Mouse (Mus musculus): ENCODE results near the gene Cbl. TPM values are rescaled to one million over a fixed set of nuclear protein-coding genes. Genes with fewer than 3 reads are reported as not detected.

Cbl gene
- 9.0 and 14.2 TPM in 2 replicates for polyA plus RNA-seq (2012; rRNA removed)

DNA sequence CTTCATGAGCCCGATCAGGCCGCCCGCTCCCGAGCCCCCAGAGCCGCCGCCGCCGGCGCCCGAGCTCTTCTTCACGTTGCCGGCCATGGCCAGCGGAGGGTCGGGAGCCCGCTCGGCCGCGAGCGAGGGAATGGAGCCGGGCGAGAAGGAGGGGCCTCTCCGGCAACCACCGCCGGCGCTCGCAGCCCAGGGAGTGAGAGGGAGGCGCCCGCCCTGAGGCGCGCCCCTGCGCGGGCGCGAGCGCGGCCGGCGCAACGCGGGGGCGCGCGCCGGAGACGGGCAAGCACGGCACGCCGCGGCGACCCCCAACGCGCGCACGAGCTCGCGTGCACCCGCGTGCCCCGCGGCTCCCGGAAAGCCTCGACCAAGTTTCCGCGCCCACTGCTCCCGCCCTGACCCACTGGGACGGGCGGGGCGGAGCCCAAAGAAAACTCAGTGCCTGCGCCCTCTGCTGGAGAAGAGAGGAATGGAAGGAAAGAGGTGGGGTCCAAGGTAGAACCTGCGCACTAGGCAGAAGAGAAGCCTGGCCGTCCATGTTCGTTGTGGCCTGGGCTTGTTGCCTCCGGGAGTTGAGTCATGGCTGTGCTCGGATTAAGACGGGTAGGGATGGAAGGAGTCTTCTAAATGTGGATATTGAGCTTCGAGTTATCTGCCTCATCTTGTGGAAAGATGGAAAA, at the start of gene Cbl:
Cbl (minus strand) TSS at position 248 of the 677 bp plus-strand sequence.
- WGBS, result under 1% methylated on average over 54 of the region's 76 CpGs
- TF ChIP-seq CTCF (IDR thresholded peaks at IDR 0.05; ENCODE audit: insufficient read depth, low read length), result peak; percentile 75
- TF ChIP-seq POLR2A (IDR thresholded peaks at IDR 0.05; ENCODE audit: borderline replicate concordance, extremely low read depth, low read depth, low read length), result peak; percentile 93; the same call in 1 of the 2 replicates
- H3K4me1 ChIP-seq (ENCODE audit: control insufficient read depth, insufficient read depth, low read length), result peaks cover 13% of the 10 kb centered on the region
- H3K4me3 ChIP-seq (replicated peaks; ENCODE audit: extremely low read depth, low read depth, low read length), result peak within 1 kb of the TSS; percentile 93
- DNase-seq, result peak; percentile 98

DNA sequence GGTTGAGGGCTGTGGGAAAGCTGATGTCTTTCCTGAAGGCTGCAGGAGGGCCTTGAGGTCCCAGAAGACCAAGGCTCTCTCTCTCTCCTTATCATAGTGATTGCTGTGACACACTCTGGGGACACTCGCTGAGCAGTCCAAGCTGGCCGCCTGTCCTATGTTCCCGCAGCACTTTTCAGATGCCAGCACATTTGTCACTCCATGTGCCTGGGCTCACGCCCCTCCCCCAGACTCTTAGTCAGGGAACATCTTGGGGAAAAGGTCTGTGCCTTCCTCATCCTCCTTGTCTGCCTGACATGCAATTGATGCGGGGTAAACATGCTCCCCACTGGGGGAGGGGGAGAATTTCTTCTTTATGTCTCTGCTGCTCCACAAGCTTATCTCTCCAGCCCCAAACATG, 49.3 kb upstream of the Cbl start:
- H3K4me3 ChIP-seq (replicated peaks; ENCODE audit: extremely low read depth, low read depth, low read length), result no peak overlapping the region
- no peak for DNase-seq
- 54% methylated on average over 5 of the region's 5 CpGs for WGBS
- TF ChIP-seq POLR2A (IDR thresholded peaks at IDR 0.05; ENCODE audit: borderline replicate concordance, extremely low read depth, low read depth, low read length), result no peak
- peaks cover 4% of the 10 kb centered on the region; the same call in 1 of the 2 replicates for H3K4me1 ChIP-seq (ENCODE audit: control insufficient read depth, insufficient read depth, low read length)

DNA sequence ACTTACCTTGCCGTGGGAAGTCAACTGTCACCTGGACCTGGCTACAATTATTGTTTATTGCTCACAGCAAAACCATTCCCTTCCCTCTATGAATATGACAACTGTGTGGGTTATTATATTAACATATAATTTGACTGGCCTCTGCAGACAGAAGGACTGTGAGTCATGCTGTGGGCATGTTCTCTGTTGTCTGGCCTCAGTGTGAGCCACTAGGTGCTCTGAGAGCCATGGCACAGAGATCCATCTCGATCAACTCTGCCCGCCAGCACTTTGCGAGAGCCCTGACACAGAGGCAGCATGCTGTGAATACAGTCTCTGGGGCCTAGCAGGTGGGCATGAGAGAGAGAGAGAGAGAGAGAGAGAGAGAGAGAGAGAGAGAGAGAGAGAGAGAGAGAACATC, 36.1 kb upstream of the Cbl start:
- H3K4me1 ChIP-seq (ENCODE audit: control insufficient read depth, insufficient read depth, low read length), result peaks cover 7% of the 10 kb centered on the region
- H3K4me3 ChIP-seq (replicated peaks; ENCODE audit: extremely low read depth, low read depth, low read length), result no peak overlapping the region
- no peak for DNase-seq
- TF ChIP-seq POLR2A (IDR thresholded peaks at IDR 0.05; ENCODE audit: borderline replicate concordance, extremely low read depth, low read depth, low read length), result no peak
- no peak for TF ChIP-seq CTCF (IDR thresholded peaks at IDR 0.05; ENCODE audit: insufficient read depth, low read length)
- 82% methylated on average over 4 of the region's 4 CpGs for WGBS

DNA sequence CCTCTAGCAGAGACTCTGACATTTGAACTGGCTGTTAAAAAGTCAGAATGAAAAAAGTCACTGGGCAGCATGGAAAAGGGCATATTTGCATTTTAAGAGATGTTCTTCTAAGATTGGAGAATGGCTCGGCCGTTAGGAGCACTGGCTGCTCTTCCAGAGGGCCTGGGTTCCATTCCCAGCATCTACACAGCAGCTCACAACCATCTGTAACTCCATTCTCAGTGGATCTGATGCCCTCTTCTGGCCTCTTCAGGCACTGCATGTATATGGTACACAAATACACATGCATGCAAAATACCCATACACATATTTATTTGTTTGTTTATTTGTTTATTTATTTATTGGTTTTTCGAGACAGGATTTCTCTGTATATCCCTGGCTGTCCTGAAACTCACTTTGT, 35.2 kb upstream of the Cbl start:
- H3K4me3 ChIP-seq (replicated peaks; ENCODE audit: extremely low read depth, low read depth, low read length), result no peak overlapping the region
- TF ChIP-seq POLR2A (IDR thresholded peaks at IDR 0.05; ENCODE audit: borderline replicate concordance, extremely low read depth, low read depth, low read length) (no peak), CTCF (IDR thresholded peaks at IDR 0.05; ENCODE audit: insufficient read depth, low read length) (peak; percentile 22; the same call in 1 of the 2 replicates)
- H3K4me1 ChIP-seq (ENCODE audit: control insufficient read depth, insufficient read depth, low read length), result peaks cover 7% of the 10 kb centered on the region
- no peak for DNase-seq
- 81% methylated on average over 3 of the region's 3 CpGs for WGBS

DNA sequence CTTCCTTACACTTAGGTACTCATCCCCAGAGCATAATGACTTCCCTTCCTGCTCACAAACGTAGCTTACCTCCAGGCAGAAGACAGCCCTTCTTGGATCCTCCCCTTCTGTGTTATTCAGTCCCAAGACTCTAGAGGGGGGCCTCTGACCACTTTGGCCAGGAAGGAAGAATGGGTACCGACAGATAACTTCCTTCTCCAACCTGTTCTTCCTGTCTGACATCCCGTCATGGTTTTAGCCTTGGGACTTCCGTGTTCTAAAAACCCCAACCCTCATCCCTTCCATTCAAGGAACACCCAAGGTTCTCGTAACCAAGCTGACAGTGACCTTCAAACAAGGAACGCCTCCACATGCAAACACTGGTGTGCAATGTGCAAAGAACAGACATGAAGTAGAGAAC, 34.6 kb upstream of the Cbl start, which contains the start of gene Nlrx1:
Nlrx1 (minus strand) TSS at position 168 of the 400 bp plus-strand sequence.
- no peak for DNase-seq
- 44% methylated on average over 6 of the region's 6 CpGs for WGBS
- H3K4me1 ChIP-seq (ENCODE audit: control insufficient read depth, insufficient read depth, low read length), result peaks cover 7% of the 10 kb centered on the region
- no peak for TF ChIP-seq POLR2A (IDR thresholded peaks at IDR 0.05; ENCODE audit: borderline replicate concordance, extremely low read depth, low read depth, low read length)
- TF ChIP-seq CTCF (IDR thresholded peaks at IDR 0.05; ENCODE audit: insufficient read depth, low read length), result no peak
- peak within 1 kb of the TSS; percentile 68 for H3K4me3 ChIP-seq (replicated peaks; ENCODE audit: extremely low read depth, low read depth, low read length)

DNA sequence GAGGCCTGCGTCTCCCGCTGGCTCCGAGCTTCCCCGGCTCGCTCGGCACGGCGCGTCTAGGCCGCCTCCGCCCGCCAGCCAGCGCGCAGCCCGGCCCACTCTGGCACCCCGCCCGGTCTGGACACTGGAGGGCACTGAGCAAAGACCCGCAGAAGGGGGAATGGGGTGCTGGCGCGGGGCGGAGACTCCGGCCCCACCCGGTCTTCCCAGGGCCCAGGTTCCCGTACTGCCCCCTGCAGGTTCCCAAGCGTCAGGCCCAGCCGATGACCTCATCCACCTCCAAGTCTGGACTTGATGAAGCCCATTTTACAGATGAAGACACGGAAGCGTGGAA, 34.1 kb upstream of the Cbl start:
- peak overlapping the region; percentile 68 for H3K4me3 ChIP-seq (replicated peaks; ENCODE audit: extremely low read depth, low read depth, low read length)
- 3% methylated on average over 28 of the region's 28 CpGs for WGBS
- peaks cover 7% of the 10 kb centered on the region for H3K4me1 ChIP-seq (ENCODE audit: control insufficient read depth, insufficient read depth, low read length)
- peak; percentile 53 for TF ChIP-seq CTCF (IDR thresholded peaks at IDR 0.05; ENCODE audit: insufficient read depth, low read length)
- no peak for TF ChIP-seq POLR2A (IDR thresholded peaks at IDR 0.05; ENCODE audit: borderline replicate concordance, extremely low read depth, low read depth, low read length)
- DNase-seq, result peak; percentile 91

DNA sequence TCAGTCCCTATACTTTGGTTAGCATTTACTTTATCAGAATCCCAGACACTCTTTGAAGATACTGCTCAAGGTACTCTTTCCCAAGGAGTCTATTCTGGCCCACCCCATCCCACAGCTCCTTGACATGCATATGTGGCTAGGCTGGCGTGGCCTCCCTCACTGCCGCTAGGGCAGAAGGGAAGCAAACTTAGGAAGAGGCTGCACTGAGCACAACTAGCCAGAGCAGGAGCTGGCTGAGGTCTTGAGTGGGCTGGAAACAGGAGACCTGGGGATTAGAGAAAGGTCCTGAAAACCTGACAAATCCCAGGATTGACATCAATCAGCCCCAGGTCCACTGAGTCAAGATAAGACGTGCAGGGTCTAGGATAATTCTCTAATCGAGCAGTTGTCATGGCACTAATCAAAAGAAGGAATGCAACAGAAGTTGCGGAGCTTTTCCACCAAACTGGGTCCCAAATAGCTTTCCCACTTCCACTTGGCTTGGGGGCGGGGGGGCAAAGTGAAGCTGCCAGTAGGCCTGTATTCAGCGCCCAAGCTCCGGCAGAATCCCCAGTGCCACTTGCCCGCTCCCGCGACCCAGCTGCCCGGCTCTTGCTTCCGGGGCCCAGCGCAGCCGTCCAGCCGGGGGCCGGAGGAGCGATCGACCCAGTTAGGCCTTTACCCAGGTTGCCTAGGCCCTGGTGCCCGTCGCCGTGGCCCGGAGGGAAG, 33.6 kb upstream of the Cbl start:
- peak overlapping the region; percentile 68 for H3K4me3 ChIP-seq (replicated peaks; ENCODE audit: extremely low read depth, low read depth, low read length)
- 0 out of 2 replicates have a peak, but pooled peaks have one; percentile 15 for TF ChIP-seq CTCF (IDR thresholded peaks at IDR 0.05; ENCODE audit: insufficient read depth, low read length)
- peak; percentile 67; the same call in 1 of the 2 replicates for TF ChIP-seq POLR2A (IDR thresholded peaks at IDR 0.05; ENCODE audit: borderline replicate concordance, extremely low read depth, low read depth, low read length)
- DNase-seq, result peak; percentile 41
- H3K4me1 ChIP-seq (ENCODE audit: control insufficient read depth, insufficient read depth, low read length), result peaks cover 7% of the 10 kb centered on the region
- WGBS, result 6% methylated on average over 23 of the region's 23 CpGs

DNA sequence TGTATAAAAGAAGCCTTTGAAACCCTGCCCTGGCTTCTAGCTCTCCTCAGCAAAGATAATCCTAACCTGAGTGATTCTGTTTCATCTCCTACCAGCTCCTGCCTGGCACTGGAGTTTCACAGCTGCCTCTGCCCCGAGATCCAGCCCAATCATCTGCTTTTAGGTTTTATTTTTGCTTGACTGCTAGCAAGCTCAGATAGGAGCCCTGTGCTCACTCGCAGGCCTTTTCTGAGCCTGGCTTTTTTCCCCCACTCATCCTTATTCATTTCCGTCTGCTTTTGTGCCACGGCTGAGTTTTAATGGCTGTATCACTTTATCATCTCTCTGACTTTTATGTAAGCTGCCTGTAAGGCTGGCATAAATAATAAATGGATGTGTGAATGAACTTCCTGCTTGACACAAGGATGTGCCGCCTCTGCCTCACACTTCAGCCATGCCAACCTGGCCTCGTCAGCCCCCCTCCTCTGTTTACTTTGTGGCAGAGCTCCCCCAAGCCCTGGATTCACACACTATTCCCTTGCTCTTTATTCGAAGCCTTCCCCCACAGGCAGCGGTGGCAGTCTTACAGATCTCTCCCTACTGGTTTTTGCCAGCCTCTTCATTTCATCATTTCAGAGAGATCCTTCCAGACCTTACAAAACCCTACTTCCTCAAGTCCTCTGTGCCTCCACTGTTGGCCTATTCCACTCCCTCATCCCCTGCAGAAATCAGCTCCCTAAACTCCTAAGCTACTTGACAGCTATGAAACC, 32.8 kb upstream of the Cbl start:
- Histone ChIP-seq H3K4me3 (replicated peaks; ENCODE audit: extremely low read depth, low read depth, low read length) (no peak overlapping the region), H3K4me1 (ENCODE audit: control insufficient read depth, insufficient read depth, low read length) (peaks cover 7% of the 10 kb centered on the region)
- TF ChIP-seq CTCF (IDR thresholded peaks at IDR 0.05; ENCODE audit: insufficient read depth, low read length) (no peak), POLR2A (IDR thresholded peaks at IDR 0.05; ENCODE audit: borderline replicate concordance, extremely low read depth, low read depth, low read length) (no peak)
- 59% methylated on average over 8 of the region's 8 CpGs for WGBS
- no peak for DNase-seq

DNA sequence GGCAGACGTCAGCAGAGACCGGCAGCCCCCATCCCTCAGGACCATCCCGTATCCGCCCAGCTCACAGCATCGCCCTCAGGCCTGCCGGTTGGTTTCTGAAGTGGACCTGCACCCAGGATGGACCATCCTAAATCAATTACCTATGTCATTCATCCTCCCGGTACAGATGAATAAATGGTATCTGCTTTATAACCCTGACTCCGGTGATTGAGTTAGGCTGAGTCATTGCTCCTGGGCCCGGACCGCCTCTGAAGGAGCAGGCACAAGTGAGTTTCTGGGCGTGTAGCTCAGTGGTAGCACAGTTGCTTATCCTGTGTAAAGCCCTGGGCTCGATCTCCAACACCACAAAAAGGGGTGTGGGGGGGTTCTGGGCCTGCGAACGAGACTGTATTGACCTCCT, 27.5 kb upstream of the Cbl start:
- WGBS, result 87% methylated on average over 14 of the region's 14 CpGs
- no peak for TF ChIP-seq POLR2A (IDR thresholded peaks at IDR 0.05; ENCODE audit: borderline replicate concordance, extremely low read depth, low read depth, low read length)
- TF ChIP-seq CTCF (IDR thresholded peaks at IDR 0.05; ENCODE audit: insufficient read depth, low read length), result no peak
- no peak for DNase-seq
- Histone ChIP-seq H3K4me3 (replicated peaks; ENCODE audit: extremely low read depth, low read depth, low read length) (no peak overlapping the region), H3K4me1 (ENCODE audit: control insufficient read depth, insufficient read depth, low read length) (no peaks in the 10 kb centered on the region)
